Mouse (Mus musculus): ENCODE measurements at regions not wholly inside any gene's neighbourhood (a gene's known extent, or its start where the extent isn't known, plus 50 kb on each side); places are given as distances from the start of the nearest gene placed in this dataset.

DNA sequence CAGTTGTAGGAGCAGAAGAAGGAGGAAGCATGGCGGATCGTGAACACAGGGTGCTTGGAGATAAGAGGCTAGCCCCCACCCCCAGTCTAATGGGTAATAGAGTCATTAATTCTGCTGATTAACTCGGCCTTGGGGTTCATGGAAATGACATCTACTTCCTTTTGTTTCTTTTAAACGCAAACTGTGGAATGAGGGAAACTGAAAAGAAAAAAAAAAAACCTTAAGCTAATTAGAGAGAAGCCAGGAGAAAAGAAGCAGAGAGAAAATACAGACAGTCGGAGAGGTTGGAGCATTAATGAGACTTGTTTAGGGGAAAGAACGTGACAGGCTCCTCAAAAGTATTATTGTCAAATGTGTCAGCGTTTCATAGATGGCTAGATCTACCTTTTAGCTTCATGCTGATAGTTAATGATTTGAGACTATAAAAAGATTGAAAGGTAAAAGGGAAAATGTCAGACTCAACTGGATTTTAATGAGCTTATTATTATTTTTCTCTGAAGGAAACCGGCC is 307.5 kb downstream of the Rnf144b start:
- H3K9me3 ChIP-seq (ENCODE audit: low read length): no peaks in the 10 kb centered on the region
- TF ChIP-seq CTCF (IDR thresholded peaks at IDR 0.05; ENCODE audit: low read depth) (no peak), EP300 (IDR thresholded peaks at IDR 0.05; ENCODE audit: low read depth) (no peak)
- H3K27me3 ChIP-seq (ENCODE audit: insufficient read depth, low read length): no peaks in the 10 kb centered on the region
- no peaks in the 10 kb centered on the region for H3K36me3 ChIP-seq (replicated peaks; ENCODE audit: insufficient read depth, low read length)
- DNase-seq (no peak), ATAC-seq (no peak)
- H3K4me3 ChIP-seq (ENCODE audit: low read depth, low read length): no peak overlapping the region
- no peak overlapping the region for H3K27ac ChIP-seq (ENCODE audit: low read depth)
- no peak overlapping the region for H3K4me2 ChIP-seq (ENCODE audit: low read depth, low read length)
- no peaks in the 10 kb centered on the region for H3K4me1 ChIP-seq (ENCODE audit: insufficient read depth)
- 49% methylated on average over 8 of the region's 8 CpGs for WGBS (ENCODE audit: insufficient replicate concordance)
- no peak overlapping the region for H3K9ac ChIP-seq (replicated peaks)

DNA sequence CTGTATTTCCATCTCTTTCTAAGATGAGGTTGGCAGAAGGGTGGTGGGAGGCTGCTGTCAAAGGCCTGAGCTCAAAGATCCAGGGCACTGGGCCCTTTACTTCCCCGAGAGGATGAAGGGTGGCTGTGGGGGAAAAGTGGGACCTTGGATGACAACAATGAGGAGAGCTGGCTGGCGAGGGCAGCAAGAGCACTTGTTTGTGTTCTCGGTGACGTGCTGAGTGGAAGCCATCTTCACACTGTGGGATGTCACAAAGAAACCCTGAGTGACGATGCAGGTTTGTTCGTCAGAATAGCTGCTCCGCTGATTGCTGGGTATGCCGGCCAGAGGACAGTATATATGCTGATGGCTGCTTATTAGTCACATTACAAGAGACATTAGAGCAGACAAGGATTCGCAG is 308.0 kb downstream of the Rnf144b start:
- Histone ChIP-seq H3K4me1 (ENCODE audit: insufficient read depth) (no peaks in the 10 kb centered on the region), H3K4me3 (ENCODE audit: low read depth, low read length) (no peak overlapping the region), H3K27ac (ENCODE audit: low read depth) (no peak overlapping the region), H3K36me3 (replicated peaks; ENCODE audit: insufficient read depth, low read length) (no peaks in the 10 kb centered on the region), H3K9me3 (ENCODE audit: low read length) (no peaks in the 10 kb centered on the region), H3K4me2 (ENCODE audit: low read depth, low read length) (no peak overlapping the region), H3K9ac (replicated peaks) (no peak overlapping the region), H3K27me3 (ENCODE audit: insufficient read depth, low read length) (no peaks in the 10 kb centered on the region)
- TF ChIP-seq EP300 (IDR thresholded peaks at IDR 0.05; ENCODE audit: low read depth) (no peak), CTCF (IDR thresholded peaks at IDR 0.05; ENCODE audit: low read depth) (no peak)
- 75% methylated on average over 9 of the region's 9 CpGs for WGBS (ENCODE audit: insufficient replicate concordance)
- ATAC-seq (no peak), DNase-seq (no peak)

DNA sequence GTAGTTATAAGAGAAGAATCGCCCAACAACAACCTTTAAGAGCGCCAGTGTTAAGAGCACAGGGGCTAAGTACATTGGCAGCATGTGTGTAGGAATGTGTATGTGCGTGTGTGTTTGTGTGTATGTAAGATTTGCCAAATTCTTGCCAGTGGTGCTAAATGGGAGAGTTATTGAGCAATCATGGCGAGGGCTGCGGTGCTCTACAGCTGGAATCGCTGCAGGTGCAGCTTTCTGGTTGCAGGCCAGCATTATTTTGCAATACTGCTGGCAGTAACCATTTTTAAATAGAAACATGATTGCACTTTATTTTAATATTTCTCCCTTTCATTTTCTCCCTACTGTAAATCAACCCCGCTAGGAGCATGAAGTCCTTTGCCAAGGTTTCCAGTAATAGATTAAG is 313.2 kb downstream of the Rnf144b start:
- no peak overlapping the region for H3K4me3 ChIP-seq (ENCODE audit: low read depth, low read length)
- H3K27ac ChIP-seq (ENCODE audit: low read depth): no peak overlapping the region
- no peak for TF ChIP-seq EP300 (IDR thresholded peaks at IDR 0.05; ENCODE audit: low read depth)
- no peak for TF ChIP-seq CTCF (IDR thresholded peaks at IDR 0.05; ENCODE audit: low read depth)
- H3K9ac ChIP-seq (replicated peaks): no peak overlapping the region
- no peaks in the 10 kb centered on the region for H3K36me3 ChIP-seq (replicated peaks; ENCODE audit: insufficient read depth, low read length)
- no peak overlapping the region for H3K4me2 ChIP-seq (ENCODE audit: low read depth, low read length)
- 81% methylated on average over 7 of the region's 7 CpGs for WGBS (ENCODE audit: insufficient replicate concordance)
- no peaks in the 10 kb centered on the region for H3K4me1 ChIP-seq (ENCODE audit: insufficient read depth)
- DNase-seq (no peak), ATAC-seq (no peak)
- H3K27me3 ChIP-seq (ENCODE audit: insufficient read depth, low read length): no peaks in the 10 kb centered on the region
- H3K9me3 ChIP-seq (ENCODE audit: low read length): no peaks in the 10 kb centered on the region

DNA sequence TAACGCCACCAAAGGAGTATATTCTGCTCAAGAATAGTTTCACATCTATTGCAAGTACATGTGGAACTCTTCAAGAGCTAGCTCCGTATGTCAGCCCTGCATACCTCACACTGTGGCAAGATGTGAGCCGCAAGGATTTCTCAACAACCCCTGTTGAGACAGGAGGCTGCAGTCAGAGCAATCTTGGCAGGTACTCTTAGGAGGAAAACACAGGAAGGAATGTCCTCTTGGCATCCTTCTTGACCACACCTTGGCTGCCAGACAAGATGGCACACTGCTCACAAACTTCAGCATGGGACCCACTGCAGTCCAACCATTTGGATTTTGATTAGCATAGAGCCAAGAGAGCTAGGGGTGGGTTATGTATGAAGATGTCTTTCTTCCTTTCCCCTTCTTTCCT is 322.4 kb downstream of the Rnf144b start:
- WGBS (ENCODE audit: insufficient replicate concordance): 69% methylated on average over 3 of the region's 3 CpGs
- DNase-seq: no peak
- no peaks in the 10 kb centered on the region for H3K4me1 ChIP-seq (ENCODE audit: insufficient read depth)
- no peak for ATAC-seq
- H3K4me2 ChIP-seq (ENCODE audit: low read depth, low read length): no peak overlapping the region
- TF ChIP-seq EP300 (IDR thresholded peaks at IDR 0.05; ENCODE audit: low read depth) (no peak), CTCF (IDR thresholded peaks at IDR 0.05; ENCODE audit: low read depth) (no peak)
- H3K9ac ChIP-seq (replicated peaks): no peak overlapping the region
- H3K27me3 ChIP-seq (ENCODE audit: insufficient read depth, low read length): no peaks in the 10 kb centered on the region
- H3K27ac ChIP-seq (ENCODE audit: low read depth): no peak overlapping the region
- no peaks in the 10 kb centered on the region for H3K9me3 ChIP-seq (ENCODE audit: low read length)
- H3K4me3 ChIP-seq (ENCODE audit: low read depth, low read length): no peak overlapping the region
- H3K36me3 ChIP-seq (replicated peaks; ENCODE audit: insufficient read depth, low read length): no peaks in the 10 kb centered on the region

DNA sequence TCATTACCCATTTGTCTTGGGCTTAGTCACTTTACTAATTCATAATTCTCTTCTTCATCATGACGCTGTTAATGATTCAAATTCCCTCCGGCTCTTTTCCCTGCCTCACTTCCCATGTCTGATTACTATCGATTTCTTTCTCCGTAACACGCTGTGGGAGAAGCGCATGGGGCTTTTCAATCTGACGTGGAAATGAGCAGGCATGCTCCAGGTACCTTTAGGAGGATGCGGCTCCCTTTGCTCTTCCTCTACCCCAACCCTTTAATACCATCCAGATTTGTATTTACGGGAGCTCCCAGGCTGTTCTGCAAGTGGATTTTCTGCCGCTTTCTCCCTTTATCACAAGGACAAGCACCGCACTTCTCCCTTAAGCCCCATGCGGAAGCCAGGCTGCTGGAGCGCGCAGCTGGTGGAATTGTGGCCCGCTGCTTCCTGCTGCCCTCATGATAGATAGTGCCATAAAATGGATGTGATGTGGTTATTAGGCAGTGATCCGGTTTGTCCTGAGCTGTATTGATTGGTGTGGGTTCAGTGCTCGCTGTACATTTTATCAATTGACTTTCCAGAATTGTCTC is 329.8 kb downstream of the Rnf144b start:
- 70% methylated on average over 17 of the region's 17 CpGs for WGBS (ENCODE audit: insufficient replicate concordance)
- Histone ChIP-seq H3K27ac (ENCODE audit: low read depth) (no peak overlapping the region), H3K36me3 (replicated peaks; ENCODE audit: insufficient read depth, low read length) (no peaks in the 10 kb centered on the region), H3K9me3 (ENCODE audit: low read length) (no peaks in the 10 kb centered on the region), H3K4me1 (ENCODE audit: insufficient read depth) (no peaks in the 10 kb centered on the region), H3K4me2 (ENCODE audit: low read depth, low read length) (no peak overlapping the region), H3K4me3 (ENCODE audit: low read depth, low read length) (no peak overlapping the region), H3K9ac (replicated peaks) (no peak overlapping the region), H3K27me3 (ENCODE audit: insufficient read depth, low read length) (no peaks in the 10 kb centered on the region)
- no peak for ATAC-seq
- TF ChIP-seq CTCF (IDR thresholded peaks at IDR 0.05; ENCODE audit: low read depth) (no peak), EP300 (IDR thresholded peaks at IDR 0.05; ENCODE audit: low read depth) (no peak)
- DNase-seq: no peak

DNA sequence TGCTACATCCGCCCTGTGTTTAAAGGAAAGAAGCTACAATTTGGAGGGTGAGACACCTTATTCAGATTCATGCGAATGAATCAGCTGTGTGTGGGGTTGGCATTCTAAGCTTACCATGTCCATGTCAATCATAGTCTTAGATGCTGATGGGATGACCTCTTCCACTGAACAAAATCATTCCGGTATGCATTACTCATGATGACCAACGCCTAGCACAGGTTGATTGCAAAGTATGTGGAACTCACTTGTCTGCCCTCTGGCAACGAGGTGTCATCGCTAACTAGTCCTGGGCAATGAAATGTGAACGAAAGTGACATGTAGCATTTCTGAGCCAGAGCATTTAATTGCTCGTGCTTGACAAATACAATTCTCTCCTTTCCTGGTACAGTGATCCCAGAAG is 339.7 kb downstream of the Rnf144b start:
- no peak overlapping the region for H3K9ac ChIP-seq (replicated peaks)
- H3K9me3 ChIP-seq (ENCODE audit: low read length): no peaks in the 10 kb centered on the region
- no peaks in the 10 kb centered on the region for H3K36me3 ChIP-seq (replicated peaks; ENCODE audit: insufficient read depth, low read length)
- no peaks in the 10 kb centered on the region for H3K4me1 ChIP-seq (ENCODE audit: insufficient read depth)
- no peak overlapping the region for H3K4me2 ChIP-seq (ENCODE audit: low read depth, low read length)
- WGBS (ENCODE audit: insufficient replicate concordance): 79% methylated on average over 8 of the region's 8 CpGs
- H3K27ac ChIP-seq (ENCODE audit: low read depth): no peak overlapping the region
- DNase-seq: no peak
- no peak for TF ChIP-seq EP300 (IDR thresholded peaks at IDR 0.05; ENCODE audit: low read depth)
- TF ChIP-seq CTCF (IDR thresholded peaks at IDR 0.05; ENCODE audit: low read depth): no peak
- no peaks in the 10 kb centered on the region for H3K27me3 ChIP-seq (ENCODE audit: insufficient read depth, low read length)
- H3K4me3 ChIP-seq (ENCODE audit: low read depth, low read length): no peak overlapping the region
- ATAC-seq: no peak

All from liver, postnatal 0 days (tissue).